Mouse (Mus musculus): Measurements from ENCODE around the gene Ccpg1. TPM values are rescaled to one million over a fixed set of nuclear protein-coding genes. Genes with fewer than 3 reads are reported as not detected.

Ccpg1 gene
- polyA plus RNA-seq, 2 experiments: 3.4 to 7.8 TPM

DNA sequence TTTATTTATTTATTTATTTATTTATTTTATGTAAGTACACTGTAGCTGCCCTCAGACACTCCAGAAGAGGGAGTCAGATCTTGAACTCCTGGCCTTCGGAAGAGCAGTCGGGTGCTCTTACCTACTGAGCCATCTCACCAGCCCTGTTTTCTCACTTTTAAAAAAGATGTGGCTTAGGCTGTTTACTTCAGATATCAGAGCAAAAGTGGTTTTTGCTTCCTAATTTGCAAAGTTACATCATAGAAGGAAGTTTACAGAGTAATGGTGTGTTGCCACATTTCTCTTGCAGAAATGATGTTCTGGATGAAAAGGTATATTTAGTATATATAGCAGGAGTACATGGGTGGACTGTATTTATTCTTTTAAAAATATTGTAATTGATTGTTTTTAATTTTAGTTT lies 6.2 kb downstream of the Ccpg1 start:
- 84% methylated on average over 2 of the region's 2 CpGs for WGBS (ENCODE audit: insufficient replicate concordance)
- peaks cover 0 to 2% of the 10 kb centered on the region in 2 experiments; a peak in 1 of 4 replicates for H3K4me1 ChIP-seq (replicated peaks; ENCODE audit: control insufficient read depth in 2 of 2, insufficient read depth in 2 of 2, low read length in 1 of 2)
- TF ChIP-seq EP300 (IDR thresholded peaks at IDR 0.05; ENCODE audit: low read depth): no peak
- TF ChIP-seq CTCF (IDR thresholded peaks at IDR 0.05; ENCODE audit: low read depth): no peak
- DNase-seq (ENCODE audit: low read depth in 3 of 3, low spot score in 3 of 3) (no peak), ATAC-seq (ENCODE audit: insufficient read depth) (no peak)
- H3K4me3 ChIP-seq (ENCODE audit: insufficient read depth in 1 of 2, low read depth in 2 of 2, low read length in 2 of 2): no peak overlapping the region
- no peaks in the 10 kb centered on the region for H3K9me3 ChIP-seq (ENCODE audit: control insufficient read depth, low read length)
- no peak overlapping the region for H3K9ac ChIP-seq (replicated peaks)
- no peak overlapping the region for H3K27ac ChIP-seq
- H3K27me3 ChIP-seq (ENCODE audit: control insufficient read depth, insufficient read depth, low read length): no peaks in the 10 kb centered on the region
- no peaks in the 10 kb centered on the region for H3K36me3 ChIP-seq (replicated peaks; ENCODE audit: control insufficient read depth, insufficient read depth, low read depth)
- no peak overlapping the region for H3K4me2 ChIP-seq (ENCODE audit: low read depth)

DNA sequence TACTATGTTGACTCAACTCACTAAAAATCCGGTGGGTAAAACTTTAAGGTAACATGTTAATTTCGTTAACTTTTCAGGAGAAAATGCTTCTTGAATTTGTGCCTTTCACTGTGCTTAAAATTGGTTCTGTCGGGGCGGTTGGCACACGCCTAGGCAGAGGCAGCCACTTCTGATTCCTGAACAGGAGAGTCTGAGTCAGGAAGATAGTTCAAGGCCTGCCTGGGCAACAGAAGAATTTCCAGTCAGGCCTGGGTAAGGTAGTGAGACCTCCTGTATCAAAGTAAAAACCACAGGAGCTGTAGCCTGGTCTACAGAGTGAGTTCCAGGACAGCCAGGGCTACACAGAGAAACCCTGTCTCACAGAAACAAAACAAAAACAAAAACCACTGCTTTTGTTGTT lies 7.3 kb downstream of the Ccpg1 start:
- H3K27ac ChIP-seq: no peak overlapping the region
- no peaks in the 10 kb centered on the region for H3K36me3 ChIP-seq (replicated peaks; ENCODE audit: control insufficient read depth, insufficient read depth, low read depth)
- WGBS (ENCODE audit: insufficient replicate concordance): 75% methylated on average over 5 of the region's 5 CpGs

DNA sequence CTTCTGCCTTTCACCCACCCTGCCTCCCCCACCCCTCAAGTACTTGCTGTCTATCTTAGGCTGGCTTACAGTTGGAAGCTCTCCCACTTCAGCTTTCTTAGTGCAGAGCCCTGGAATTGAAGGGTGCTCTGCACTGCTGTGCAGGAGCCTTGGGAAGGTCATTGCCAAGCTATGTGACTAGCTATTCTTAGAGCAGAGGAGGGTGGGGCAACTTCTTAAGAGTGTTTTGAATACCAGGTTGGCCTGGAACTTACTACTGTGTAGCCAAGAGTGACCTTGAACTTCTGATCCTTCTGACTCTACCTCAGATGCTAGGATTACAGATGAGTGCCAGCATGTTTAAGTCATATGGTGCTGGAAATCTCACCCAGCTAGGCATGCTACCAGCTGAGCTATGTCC lies 10.9 kb downstream of the Ccpg1 start:
- TF ChIP-seq EP300 (IDR thresholded peaks at IDR 0.05; ENCODE audit: low read depth): no peak
- TF ChIP-seq CTCF (IDR thresholded peaks at IDR 0.05; ENCODE audit: low read depth): no peak
- Histone ChIP-seq H3K27me3 (ENCODE audit: control insufficient read depth, insufficient read depth, low read length) (no peaks in the 10 kb centered on the region), H3K36me3 (replicated peaks; ENCODE audit: control insufficient read depth, insufficient read depth, low read depth) (no peaks in the 10 kb centered on the region), H3K4me1 (replicated peaks; ENCODE audit: control insufficient read depth in 2 of 2, insufficient read depth in 2 of 2, low read length in 1 of 2) (no peaks in the 10 kb centered on the region), H3K9ac (replicated peaks) (no peak overlapping the region), H3K4me3 (ENCODE audit: insufficient read depth in 1 of 2, low read depth in 2 of 2, low read length in 2 of 2) (no peak overlapping the region), H3K4me2 (ENCODE audit: low read depth) (no peak overlapping the region), H3K27ac (no peak overlapping the region), H3K9me3 (ENCODE audit: control insufficient read depth, low read length) (no peaks in the 10 kb centered on the region)
- ATAC-seq (ENCODE audit: insufficient read depth) (no peak), DNase-seq (ENCODE audit: low read depth in 3 of 3, low spot score in 3 of 3) (no peak)

More for the DNA sequence above, 7.3 kb downstream of the Ccpg1 start:
- Histone ChIP-seq H3K9me3 (ENCODE audit: control insufficient read depth, low read length) (no peaks in the 10 kb centered on the region), H3K9ac (replicated peaks) (no peak overlapping the region), H3K27me3 (ENCODE audit: control insufficient read depth, insufficient read depth, low read length) (no peaks in the 10 kb centered on the region), H3K4me2 (ENCODE audit: low read depth) (no peak overlapping the region), H3K4me1 (replicated peaks; ENCODE audit: control insufficient read depth in 2 of 2, insufficient read depth in 2 of 2, low read length in 1 of 2) (0 out of 4 replicates have a peak, but pooled peaks cover 0 to 2% of the 10 kb centered on the region in 2 experiments), H3K4me3 (ENCODE audit: insufficient read depth in 1 of 2, low read depth in 2 of 2, low read length in 2 of 2) (no peak overlapping the region)
- DNase-seq (ENCODE audit: low read depth in 3 of 3, low spot score in 3 of 3) (no peak), ATAC-seq (ENCODE audit: insufficient read depth) (no peak)
- TF ChIP-seq CTCF (IDR thresholded peaks at IDR 0.05; ENCODE audit: low read depth) (no peak), EP300 (IDR thresholded peaks at IDR 0.05; ENCODE audit: low read depth) (no peak)

DNA sequence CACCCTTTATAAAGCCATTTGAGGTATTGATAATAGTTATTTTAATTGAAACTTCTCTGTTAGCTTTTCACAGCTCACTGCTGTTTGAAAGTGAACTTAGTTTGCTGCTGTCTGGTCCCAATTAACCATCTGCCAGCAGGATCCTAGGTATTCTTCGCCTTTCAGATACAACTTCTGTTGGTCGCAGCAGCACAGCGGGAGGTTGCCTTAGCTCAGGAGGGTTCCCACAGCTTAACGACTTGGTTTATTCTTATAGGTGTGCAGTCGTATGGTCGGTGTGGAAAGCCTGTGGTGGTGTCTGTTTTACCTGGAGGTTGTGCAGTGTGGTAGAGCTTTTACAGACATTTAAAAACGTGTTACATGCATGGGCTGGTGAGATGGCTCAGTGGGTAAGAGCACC lies 11.6 kb downstream of the Ccpg1 start:
- H3K36me3 ChIP-seq (replicated peaks; ENCODE audit: control insufficient read depth, insufficient read depth, low read depth): no peaks in the 10 kb centered on the region
- ATAC-seq (ENCODE audit: insufficient read depth): no peak

DNA sequence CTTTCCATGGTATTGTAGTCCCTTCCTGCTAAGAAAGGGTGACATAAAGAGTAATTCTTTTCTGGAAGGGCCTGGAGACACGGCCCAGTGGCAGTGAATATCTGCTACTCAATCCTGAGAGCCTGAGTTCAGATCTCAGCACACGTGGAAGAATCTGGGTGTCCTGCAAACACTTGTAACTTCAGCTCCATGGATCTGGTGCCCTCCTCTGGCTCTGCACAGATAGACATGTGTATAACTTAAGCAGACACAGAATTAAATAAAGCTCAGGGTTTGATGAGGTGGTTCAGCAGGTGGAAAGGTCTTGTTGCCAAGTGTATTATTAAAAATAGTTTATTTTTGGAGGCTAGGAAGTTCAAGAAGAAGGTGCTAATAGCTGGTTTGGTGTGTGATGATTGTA lies 15.3 kb downstream of the Ccpg1 start:
- no peak for TF ChIP-seq CTCF (IDR thresholded peaks at IDR 0.05; ENCODE audit: low read depth)
- no peak for TF ChIP-seq EP300 (IDR thresholded peaks at IDR 0.05; ENCODE audit: low read depth)
- WGBS (ENCODE audit: insufficient replicate concordance): 49% methylated on average over 2 of the region's 2 CpGs
- no peak overlapping the region for H3K4me2 ChIP-seq (ENCODE audit: low read depth)
- H3K9me3 ChIP-seq (ENCODE audit: control insufficient read depth, low read length): no peaks in the 10 kb centered on the region
- H3K9ac ChIP-seq (replicated peaks): no peak overlapping the region
- no peak overlapping the region for H3K27ac ChIP-seq
- DNase-seq (ENCODE audit: low read depth in 3 of 3, low spot score in 3 of 3) (no peak), ATAC-seq (ENCODE audit: insufficient read depth) (no peak)
- no peak overlapping the region for H3K4me3 ChIP-seq (ENCODE audit: insufficient read depth in 1 of 2, low read depth in 2 of 2, low read length in 2 of 2)
- no peaks in the 10 kb centered on the region for H3K27me3 ChIP-seq (ENCODE audit: control insufficient read depth, insufficient read depth, low read length)
- peaks cover 0 to 4% of the 10 kb centered on the region in 2 experiments; a peak in 2 of 4 replicates for H3K4me1 ChIP-seq (replicated peaks; ENCODE audit: control insufficient read depth in 2 of 2, insufficient read depth in 2 of 2, low read length in 1 of 2)
- no peaks in the 10 kb centered on the region for H3K36me3 ChIP-seq (replicated peaks; ENCODE audit: control insufficient read depth, insufficient read depth, low read depth)

More for the DNA sequence above, 11.6 kb downstream of the Ccpg1 start:
- no peak overlapping the region for H3K4me2 ChIP-seq (ENCODE audit: low read depth)
- H3K9me3 ChIP-seq (ENCODE audit: control insufficient read depth, low read length): no peaks in the 10 kb centered on the region
- H3K9ac ChIP-seq (replicated peaks): no peak overlapping the region
- 64% methylated on average over 7 of the region's 7 CpGs for WGBS (ENCODE audit: insufficient replicate concordance)
- no peak for TF ChIP-seq CTCF (IDR thresholded peaks at IDR 0.05; ENCODE audit: low read depth)
- no peak for TF ChIP-seq EP300 (IDR thresholded peaks at IDR 0.05; ENCODE audit: low read depth)
- no peak overlapping the region for H3K4me3 ChIP-seq (ENCODE audit: insufficient read depth in 1 of 2, low read depth in 2 of 2, low read length in 2 of 2)
- no peaks in the 10 kb centered on the region for H3K27me3 ChIP-seq (ENCODE audit: control insufficient read depth, insufficient read depth, low read length)
- no peaks in the 10 kb centered on the region for H3K4me1 ChIP-seq (replicated peaks; ENCODE audit: control insufficient read depth in 2 of 2, insufficient read depth in 2 of 2, low read length in 1 of 2)
- no peak overlapping the region for H3K27ac ChIP-seq
- no peak for DNase-seq (ENCODE audit: low read depth in 3 of 3, low spot score in 3 of 3)

Data from liver, embryonic 14.5 days (tissue).